Mouse (Mus musculus) adipocyte (in vitro differentiated cells): ENCODE measurements at regions not wholly inside any gene's neighbourhood (a gene's known extent, or its start where the extent isn't known, plus 50 kb on each side); places are given as distances from the start of the nearest gene placed in this dataset.

Experiments
- DNase-seq: peaks from one replicate; pipeline ENCODE4 v3.0.0-alpha.2; 2016; ENCODE audit warnings: low spot score

DNA sequence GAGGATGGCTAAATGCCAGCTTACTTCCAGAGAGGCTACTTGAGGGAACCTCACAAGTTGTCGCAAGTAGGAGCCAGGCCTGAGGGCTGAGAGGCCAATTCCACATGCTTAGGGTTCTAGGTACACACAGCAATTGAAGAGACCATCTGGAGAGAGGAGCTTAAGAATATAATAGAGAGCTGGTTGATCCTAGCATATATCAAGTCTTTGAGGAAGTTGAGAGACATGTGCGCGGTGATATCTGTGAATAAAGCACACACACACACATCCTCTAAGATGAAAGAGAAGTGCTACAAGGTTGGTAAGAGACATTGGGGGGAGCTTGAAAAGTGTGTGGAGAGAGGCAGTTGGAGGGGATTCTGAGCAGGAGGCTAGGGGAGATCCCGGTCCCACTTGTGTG lies 189.5 kb downstream of the Zfp462 start:
- DNase-seq = no peak

DNA sequence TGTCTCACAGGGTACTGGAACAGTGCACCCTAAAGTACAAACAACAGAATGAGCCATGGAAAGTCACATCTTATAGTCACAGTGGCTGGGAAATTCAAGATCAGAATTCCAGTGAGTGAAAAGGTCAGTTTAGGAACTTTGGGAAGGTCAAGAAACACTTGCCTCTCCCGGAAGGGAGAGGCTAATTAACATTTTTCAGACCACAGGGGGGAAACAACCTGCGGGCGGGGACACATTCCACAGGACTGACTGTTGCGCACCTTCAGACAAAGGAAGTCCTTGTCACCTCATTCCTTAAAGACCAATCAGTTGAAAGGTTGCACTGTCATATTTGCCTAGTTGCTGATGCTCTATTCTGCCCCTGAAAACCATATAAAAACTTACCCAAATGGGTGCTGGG lies 189.9 kb downstream of the Zfp462 start:
- DNase-seq = no peak

- no peak for DNase-seq
Measured at GRCm38 (mm10) chr4:55136283-55136682, 191.4 kb downstream of the Zfp462 start.

DNA sequence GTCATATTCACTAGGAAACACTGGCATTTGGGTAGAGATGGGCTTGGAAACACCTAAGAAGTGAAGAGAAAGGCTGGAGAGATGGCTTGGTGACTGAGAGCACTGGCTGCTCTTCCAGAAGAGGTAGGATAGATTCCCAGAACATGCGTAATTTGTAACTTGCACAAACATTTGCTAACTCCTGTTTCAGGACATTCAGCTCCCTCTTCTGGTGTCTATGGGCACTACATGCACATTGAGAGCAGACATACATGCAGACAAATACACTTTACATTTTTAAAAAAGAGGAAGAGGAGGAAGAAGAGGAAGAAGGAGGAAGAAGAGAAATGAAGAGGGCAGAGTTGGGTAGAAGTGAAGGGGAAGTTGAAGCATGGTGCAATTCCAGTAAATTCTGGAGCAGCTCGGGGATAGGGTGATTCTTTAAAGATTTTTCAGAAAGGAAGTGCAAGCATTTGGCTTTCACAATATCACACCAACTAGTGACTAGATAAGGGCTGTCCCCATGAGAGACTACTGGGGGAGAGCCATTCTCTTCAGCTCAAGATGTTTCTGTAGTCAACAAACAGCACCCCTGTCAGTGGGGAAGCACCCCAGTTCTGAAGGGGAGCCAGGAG lies 193.0 kb downstream of the Zfp462 start:
- DNase-seq = peak; percentile 24

GRCm38 (mm10) chr4:55141317-55141716 lies 196.5 kb downstream of the Zfp462 start:
- no peak for DNase-seq

GRCm38 (mm10) chr4:55141923-55142732 lies 197.3 kb downstream of the Zfp462 start:
- peak; percentile 75 for DNase-seq

GRCm38 (mm10) chr4:55143400-55143799 lies 198.6 kb downstream of the Zfp462 start:
- DNase-seq = no peak

DNA sequence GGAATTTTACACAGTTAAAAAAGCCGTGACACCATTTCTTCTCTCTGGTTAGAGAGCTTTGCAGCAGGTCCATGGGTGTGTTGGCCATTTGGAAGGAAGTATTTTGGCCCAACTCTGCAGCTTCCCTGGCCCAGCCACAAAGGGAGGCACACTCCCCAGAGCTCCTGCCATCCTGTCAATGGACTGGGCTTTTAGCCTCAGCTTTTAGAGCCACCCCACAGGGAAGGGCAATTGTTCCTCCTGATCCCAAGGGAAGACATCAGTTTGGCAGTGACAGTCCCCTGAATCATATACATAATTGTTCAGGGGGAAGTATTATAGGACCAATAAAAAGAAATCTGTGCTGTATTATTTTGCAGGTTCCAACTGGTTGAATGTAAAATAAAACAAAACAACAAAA lies 200.1 kb downstream of the Zfp462 start:
- DNase-seq = no peak

GRCm38 (mm10) chr4:55145968-55146367 lies 201.1 kb downstream of the Zfp462 start:
- no peak for DNase-seq

DNA sequence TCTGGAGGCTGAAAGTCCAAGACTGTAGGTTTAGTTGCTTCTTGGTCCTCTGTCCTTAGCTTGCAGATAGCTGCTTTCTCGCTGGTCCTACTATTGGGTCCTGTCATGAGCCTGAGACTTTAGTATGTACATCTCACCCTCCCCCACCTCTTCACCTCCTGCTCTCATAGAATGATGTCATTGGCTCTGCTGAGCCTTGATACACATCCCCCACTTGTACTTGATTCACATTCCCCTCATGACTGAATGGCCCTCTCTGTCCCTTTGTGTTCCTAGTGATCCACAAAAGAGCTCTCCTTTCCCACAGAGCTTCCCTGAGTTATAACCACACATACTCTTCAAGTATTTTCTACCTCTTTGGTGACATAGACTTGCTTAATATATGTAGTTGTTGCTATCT lies 201.5 kb upstream of the Rad23b start:
- DNase-seq = no peak

GRCm38 (mm10) chr4:55154556-55154955 lies 195.3 kb upstream of the Rad23b start:
- no peak for DNase-seq

- DNase-seq = no peak
Measured at GRCm38 (mm10) chr4:55158166-55158739, 191.6 kb upstream of the Rad23b start.

DNA sequence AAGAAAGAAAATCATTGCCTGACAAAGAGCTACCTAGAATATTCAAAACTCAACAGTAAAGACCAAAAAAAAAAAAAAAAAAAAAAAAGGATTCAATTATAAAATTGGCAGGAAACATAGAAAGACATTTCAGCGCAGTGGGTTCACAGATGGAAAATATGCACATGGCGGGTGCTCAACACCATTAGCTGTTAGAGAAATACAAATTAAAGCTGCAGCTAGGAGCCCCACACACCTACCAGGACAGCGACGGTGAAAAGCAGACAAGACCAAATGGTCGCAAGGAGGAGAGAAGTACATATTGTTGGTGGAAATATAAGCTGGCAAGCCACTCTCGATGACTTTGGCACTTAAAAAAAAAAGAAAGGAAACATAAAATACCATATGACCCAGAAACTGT lies 183.6 kb upstream of the Rad23b start:
- DNase-seq = no peak

- no peak for DNase-seq
Measured at GRCm38 (mm10) chr4:55169063-55169462, 180.8 kb upstream of the Rad23b start.

DNA sequence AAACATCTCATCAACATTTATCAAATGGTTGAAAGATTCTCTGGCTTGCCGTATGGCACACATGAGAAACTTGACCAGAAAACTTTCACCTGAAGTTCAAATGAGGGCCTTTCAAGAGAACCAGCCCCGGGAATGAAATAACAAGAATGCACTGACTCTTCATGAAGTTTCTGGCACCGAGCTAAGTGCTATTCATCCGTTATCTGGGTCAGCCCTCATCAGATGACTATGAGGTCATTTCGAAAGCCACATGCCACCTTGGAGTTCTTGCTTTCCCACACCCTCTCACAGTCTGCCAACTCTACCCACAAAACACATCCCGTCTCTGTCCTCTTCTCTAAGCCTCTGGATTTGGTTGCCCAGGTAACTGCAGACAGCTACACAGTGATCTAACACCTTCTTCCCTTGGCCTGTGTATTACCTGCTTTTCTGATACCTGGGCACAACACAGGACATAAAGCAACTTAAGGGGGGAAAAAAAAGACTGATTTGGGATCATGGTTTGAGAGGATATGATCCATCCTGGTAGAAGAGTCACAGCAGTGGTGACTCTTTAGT lies 177.4 kb upstream of the Rad23b start:
- peak; percentile 26 for DNase-seq

DNA sequence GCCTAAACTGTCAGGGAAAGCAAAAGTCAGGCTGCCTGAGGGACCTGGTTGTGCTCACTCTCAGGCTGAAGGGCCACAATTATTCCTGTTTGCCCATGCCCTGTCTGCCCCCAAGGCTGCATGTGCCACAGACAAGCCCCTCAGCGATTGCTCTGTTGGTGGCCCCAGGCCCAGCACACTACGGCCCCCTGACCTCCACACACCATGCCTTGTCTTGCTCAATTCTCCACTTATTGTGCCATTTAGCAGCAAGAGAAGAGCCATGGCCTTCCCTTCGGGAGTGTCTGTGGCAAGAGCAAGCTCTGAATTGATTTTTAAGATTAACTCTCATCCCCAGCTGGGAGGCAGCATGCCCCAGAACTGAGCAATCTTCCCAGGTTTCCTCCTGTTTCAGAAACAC lies 173.8 kb upstream of the Rad23b start:
- peak; percentile 60 for DNase-seq

- no peak for DNase-seq
Measured at GRCm38 (mm10) chr4:55179456-55179855, 170.4 kb upstream of the Rad23b start.

DNA sequence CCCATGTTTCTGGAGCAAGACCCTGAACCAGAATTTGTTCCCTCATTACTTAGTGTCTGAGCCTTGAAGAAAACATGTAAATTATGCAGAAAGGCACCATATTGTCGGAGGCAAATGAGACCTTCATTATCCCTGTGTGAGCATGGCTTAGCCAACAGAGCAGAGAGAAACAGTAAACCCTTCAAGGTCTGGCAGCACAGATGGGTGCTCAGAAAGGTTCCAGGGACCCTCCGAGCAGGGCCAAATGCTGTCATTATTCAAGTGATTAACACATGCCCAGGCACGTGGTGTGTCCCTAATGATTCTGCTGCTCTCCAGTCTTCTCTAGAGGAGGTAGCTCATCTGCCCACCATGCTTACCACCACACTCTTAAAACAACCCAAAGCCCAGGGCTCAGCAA lies 166.3 kb upstream of the Rad23b start:
- no peak for DNase-seq

DNA sequence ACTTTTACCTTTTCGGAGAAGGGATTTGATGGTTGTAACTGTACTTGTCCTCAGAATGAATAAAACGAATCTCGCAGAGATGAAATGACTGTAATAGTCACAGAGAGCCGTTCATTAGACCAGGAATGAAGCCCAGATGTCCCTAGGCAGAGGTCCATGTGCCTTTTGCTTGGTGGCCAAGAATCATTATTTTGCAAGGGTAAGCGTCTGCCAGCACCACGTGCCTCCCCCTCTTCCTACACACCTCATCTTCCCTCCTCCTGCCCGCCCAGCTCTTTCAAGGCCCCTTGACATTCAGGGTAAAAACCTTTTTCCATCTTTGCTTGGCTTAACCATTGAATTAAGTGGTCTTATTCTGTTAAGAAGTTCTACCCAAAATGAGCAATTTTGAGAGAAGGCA lies 161.1 kb upstream of the Rad23b start:
- DNase-seq = no peak

DNA sequence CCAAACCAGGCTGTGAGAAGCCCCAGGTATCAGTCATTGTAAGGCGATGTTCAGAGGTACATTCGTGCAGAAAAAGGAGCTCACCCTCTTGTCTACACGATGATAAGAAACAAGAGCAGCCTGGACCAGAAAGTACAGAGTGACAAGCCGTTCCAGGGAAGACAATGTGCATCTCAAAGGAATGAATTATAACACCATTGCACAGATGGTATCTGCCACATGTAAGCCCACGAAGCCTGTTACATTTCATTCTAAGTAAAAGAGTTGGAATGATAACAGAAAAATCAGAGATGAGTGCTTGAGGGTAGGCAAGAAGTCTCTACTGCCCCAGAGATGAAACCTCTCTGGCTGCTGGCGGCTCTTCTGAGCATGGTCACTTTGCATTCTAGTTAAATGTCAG lies 159.3 kb upstream of the Rad23b start:
- DNase-seq = no peak

DNA sequence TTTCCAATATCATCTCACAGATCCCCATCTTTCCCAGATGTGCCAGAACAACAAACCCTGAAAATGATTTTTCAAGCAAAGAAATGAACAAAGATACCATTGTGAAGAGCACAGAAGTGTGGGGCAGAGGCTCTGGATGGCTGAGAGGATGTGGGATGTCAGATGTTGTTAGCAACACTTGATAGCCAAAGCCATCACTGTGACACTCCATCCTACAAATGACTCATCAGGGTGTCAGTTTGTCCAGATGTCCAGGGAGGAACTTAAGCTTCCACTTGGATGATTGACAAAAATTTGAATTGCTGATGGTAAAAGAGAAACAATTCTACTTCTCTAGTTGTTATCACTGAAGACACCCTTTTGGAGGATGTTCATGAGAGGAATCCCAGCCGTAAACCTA lies 155.8 kb upstream of the Rad23b start:
- DNase-seq = peak; percentile 17

DNA sequence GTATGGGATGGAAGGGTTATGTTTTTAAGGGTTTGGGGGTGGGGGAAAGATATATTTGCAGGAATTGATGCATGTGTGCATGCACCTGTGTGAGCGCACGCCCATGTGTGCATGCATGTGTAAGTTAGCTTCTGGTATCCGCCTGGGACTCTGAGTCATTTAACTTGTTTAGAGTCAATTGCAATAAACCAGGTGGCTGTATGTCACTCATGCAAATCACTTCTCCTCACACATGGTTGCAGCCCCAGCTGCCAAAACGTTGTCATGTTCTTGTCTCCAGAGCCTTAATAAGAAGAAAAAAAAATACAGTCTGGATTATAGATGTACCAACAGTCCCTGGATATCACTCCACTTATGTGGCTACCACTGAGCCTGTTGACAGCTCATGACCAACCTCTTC lies 155.3 kb upstream of the Rad23b start:
- DNase-seq = no peak
